Mouse (Mus musculus) heart, postnatal 0 days (tissue): Measurements from ENCODE around the gene Gm33543.

Source experiments
- CTCF ChIP-seq: IDR thresholded peaks from 2 replicates; pipeline ENCODE4 v1.5.1; 2016; ENCODE audit warnings: antibody characterized with exemption, control low read depth, low read depth
- EP300 ChIP-seq: IDR thresholded peaks from 2 replicates; pipeline ENCODE4 v1.6.1; 2016; ENCODE audit warnings: antibody characterized with exemption, low read depth

DNA sequence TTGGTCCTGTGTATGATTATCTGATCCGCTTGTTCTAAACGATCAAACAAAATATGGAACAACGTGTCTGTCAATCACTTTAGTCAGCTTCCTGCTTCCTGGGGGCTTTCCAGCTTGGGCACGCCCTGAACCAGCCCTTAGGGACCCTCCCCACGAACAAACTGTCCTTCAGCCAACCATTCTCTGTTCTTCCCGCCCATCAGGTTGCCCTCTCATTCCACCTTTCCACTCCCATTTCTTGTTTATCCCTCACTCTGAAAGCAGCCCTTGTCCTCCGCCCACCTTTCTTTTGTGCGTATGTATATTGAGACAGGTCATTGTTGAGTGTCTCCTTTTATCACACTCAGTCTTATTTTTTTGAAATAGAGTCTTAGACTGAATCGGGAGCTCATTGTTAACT, 49.4 kb upstream of the Gm33543 start:
- TF ChIP-seq CTCF (no peak), EP300 (no peak)
